Mouse (Mus musculus): ENCODE measurements around the gene Trim80.
"Not testable (repeated sequence)": the region's sequence is repeated elsewhere in the genome, so short reads cannot be mapped to it uniquely, and the experiment has no call there.

The Trim80 gene

GRCm38 (mm10) chr11:115462243-115462891 is 22.0 kb downstream of the Trim80 start, which contains the start of gene Slc16a5:
Gene Slc16a5 (plus strand): TSS chr11:115462474.
- no peak for DNase-seq (ENCODE audit: low spot score)

GRCm38 (mm10) chr11:115463397-115463796 is 23.1 kb downstream of the Trim80 start:
- no peak for DNase-seq (ENCODE audit: low spot score)

GRCm38 (mm10) chr11:115464851-115465250 is 24.5 kb downstream of the Trim80 start:
- DNase-seq (ENCODE audit: low spot score) = no peak

GRCm38 (mm10) chr11:115467217-115467618 is 26.9 kb downstream of the Trim80 start:
- peak; percentile 92 for DNase-seq (ENCODE audit: low spot score)

DNA sequence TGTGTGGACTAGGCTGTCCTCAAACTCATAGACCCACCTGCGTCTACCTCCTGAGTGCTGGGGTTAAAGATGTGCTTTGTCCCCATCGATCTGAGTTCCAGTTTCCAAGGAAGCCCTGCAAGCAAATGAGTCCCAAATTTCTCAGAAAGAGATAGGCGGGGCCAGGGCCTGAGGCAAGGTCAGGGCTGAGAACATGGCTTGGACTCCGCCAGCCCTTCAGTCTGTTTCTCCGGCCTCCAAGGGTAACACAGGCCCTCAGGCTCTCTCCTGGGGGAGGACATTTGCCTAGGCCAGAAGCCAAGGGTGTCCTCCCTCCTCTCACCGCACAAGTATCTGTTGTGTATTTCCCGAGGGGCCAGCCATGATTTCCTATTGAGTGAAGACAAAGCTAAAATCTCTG is 31.8 kb downstream of the Trim80 start:
- DNase-seq (ENCODE audit: low spot score) = no peak

GRCm38 (mm10) chr11:115473626-115474275 is 33.4 kb downstream of the Trim80 start:
- DNase-seq (ENCODE audit: low spot score) = peak; percentile 98

GRCm38 (mm10) chr11:115475025-115475757 is 34.8 kb downstream of the Trim80 start, which contains the start of gene Armc7:
Gene Armc7 (plus strand): TSS chr11:115475667.
- peak; percentile 97 for DNase-seq (ENCODE audit: low spot score)

GRCm38 (mm10) chr11:115475758-115476237 is 35.5 kb downstream of the Trim80 start:
- DNase-seq (ENCODE audit: low spot score) = no peak

- not testable (repeated sequence) for DNase-seq (ENCODE audit: low spot score)
These were observed 36.3 kb downstream of the Trim80 start for GRCm38 (mm10) chr11:115476630-115477029.

GRCm38 (mm10) chr11:115477388-115477787 is 37.0 kb downstream of the Trim80 start:
- DNase-seq (ENCODE audit: low spot score) = not testable (repeated sequence)

DNA sequence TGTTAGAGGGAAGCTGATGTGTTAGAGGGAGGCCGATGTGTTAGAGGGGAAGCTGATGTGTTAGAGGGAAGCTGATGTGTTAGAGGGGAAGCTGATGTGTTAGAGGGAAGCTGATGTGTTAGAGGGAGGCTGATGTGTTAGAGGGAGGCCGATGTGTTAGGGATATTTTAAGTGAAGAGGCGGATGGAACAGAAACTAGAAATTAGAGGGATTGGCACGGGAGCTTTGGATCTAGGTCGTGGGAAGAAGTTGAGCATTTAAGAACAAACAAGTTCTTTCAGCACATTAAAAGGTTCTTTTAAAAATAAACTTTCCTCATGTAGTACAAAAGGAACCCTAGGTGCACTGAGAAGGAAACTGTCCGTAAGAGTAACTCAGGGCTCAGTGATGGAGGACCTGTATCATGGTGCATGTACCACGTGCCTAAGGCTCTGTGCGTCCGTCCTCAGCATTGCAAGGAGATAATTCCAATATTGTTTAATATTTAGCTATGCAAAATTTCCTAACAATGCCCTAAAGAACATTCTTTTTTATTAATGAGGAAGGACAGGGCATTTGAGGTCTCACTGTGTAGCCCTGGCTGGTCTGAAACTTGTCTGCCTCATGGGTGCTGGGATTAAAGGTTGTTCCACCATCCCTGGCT is 38.1 kb downstream of the Trim80 start:
- no peak for DNase-seq (ENCODE audit: low spot score)

GRCm38 (mm10) chr11:115481553-115482259 is 41.4 kb downstream of the Trim80 start:
- no peak for DNase-seq (ENCODE audit: low spot score)

GRCm38 (mm10) chr11:115483278-115483677 is 42.9 kb downstream of the Trim80 start:
- DNase-seq (ENCODE audit: low spot score) = no peak

GRCm38 (mm10) chr11:115483726-115484125 is 43.4 kb downstream of the Trim80 start:
- DNase-seq (ENCODE audit: low spot score) = peak; percentile 89

DNA sequence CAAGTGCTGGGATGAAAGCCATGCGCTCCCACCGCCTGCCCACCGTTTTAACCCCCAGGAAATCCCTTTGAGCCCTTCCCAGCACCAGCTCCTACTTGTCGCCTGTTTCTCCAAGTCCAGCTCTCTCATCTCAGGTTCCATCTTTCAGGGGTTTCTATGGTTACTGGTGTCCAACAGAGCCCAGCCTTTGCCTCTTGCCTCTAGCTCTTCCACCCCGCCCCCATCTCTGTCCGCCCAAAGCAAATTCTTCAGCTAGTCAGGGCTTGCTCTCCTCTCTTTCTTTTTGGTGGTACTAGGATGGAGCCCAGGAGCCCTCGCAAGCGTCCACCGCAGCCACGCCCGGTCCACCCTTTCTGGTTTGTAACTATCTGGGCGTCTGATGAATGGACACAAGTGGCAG is 44.8 kb downstream of the Trim80 start:
- peak; percentile 72 for DNase-seq (ENCODE audit: low spot score)

DNA sequence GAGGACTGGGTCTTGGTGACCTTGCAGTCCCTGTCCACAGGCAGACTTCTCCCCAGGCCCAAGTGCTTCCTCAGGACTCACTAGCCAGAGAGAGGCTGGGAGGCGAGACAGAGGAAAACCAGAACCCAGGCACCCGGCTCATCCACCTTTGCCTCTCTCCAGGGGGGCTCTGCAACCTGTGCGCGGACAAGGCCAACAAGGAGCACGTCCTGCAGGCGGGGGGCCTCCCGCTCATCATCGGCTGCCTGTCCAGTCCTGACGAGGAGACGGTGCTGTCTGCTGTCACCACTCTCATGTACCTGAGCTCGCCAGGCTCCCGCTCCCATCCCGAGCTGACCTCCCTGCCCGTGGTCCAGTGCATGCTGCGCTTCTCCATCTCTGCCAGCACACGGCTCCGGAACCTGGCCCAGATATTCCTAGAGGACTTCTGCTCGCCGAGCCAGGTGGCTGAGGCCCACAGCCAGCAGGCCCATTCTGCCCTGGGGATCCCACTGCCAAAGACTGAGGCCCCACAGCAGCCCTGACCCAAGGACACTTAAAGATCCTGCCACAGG is 48.3 kb downstream of the Trim80 start:
- DNase-seq (ENCODE audit: low spot score) = no peak

DNA sequence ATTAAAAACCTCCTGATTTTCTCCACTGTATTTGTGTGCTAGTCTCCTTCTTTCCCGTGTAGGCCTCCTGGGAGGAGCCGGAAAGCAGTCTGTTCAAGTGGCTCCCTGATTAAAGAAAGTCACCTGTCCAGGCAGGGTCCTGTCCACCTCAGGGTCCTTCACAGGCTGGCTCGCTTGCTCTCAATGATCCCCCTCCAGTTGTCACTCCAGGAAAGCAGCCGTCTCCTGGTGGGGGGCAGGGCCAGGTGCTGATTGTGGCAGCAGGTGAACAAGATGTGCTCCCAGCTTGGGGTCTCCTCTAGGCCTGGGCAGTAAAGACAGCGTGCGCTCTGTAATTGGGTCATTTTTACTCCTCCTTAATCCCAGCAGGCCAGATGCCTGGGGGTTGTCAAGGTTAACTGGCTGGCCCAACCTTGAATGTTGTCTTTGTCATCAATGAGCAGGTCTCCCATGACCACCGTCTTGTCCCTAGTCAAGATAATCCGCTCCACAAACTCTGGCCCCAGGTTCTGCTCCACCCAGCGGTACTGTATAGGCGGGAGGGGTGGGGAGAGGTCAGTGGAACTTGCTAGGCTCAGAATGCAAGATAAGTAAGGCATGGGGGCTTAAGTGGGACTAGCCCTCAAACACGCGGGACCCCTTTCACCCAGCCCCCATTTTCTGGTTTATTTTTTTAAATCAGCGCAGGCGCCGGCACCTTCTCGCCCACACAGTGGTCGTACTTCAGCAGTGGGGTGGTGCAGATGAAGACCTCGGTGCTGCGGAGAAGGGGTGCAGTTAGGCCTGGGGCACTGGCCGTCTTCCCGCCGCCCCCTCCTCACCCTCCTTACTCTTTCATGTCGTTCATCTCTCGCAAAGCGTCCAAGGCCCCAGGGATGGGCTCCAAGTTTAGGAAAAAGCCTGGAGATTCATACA is 50.4 kb downstream of the Trim80 start:
- DNase-seq (ENCODE audit: low spot score) = no peak

DNA sequence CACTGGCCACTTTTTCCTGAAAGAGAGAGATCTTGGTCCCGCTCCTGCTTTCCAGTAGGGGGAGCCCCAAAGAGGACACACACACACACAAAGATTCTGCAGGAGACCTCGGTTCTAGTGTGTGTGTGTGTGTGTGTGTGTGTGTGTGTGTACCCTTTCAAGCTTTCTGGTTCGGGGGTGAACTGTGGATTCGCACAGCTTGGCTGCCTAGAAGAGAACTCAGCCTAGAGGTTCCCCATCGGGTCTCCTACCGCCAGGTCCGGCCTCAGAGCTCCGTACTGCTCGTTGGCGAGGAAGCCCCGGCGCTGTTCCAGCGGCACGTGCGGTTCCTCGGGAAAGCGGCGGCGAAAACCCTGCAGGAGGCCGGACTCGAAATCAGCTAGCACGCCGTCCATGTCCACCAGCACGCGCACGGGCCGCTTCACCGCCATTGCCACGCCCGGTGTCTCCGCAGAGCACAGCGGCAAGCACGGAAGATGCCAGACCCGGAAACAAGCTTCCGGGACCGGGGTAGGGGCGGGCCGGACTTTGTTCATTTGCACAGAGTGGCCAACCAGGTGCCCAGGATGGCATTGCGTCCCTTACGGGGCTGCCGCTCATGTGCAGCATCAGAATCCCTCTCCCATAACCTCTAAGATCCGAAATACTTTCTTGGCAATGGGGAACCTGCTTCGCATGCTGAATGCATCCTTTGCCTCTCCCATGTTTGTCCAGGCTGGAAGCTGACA is 51.2 kb downstream of the Trim80 start, which contains the start of gene Nt5c:
TSS of gene Nt5c (minus strand) at position 507 of the 728 bp plus-strand sequence.
- peak; percentile 83 for DNase-seq (ENCODE audit: low spot score)

DNA sequence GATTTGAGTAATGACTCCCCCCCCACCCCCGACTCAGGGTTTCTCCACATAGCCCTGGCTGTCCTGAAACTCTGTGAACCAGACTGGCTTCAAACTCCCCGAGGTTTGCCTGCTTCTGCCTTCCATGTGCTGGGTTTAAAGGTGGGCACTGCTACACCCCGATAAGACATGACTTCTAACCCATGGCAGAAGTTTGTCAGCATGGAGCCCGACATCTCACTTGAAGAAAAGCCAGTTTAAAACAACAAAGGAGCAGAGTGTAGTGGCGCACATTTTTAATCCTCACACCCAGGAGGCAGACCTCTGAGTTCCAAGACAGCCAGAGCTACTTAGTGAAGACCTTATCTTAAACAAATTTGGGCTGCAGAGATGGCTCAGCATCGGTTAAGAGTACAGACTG is 52.0 kb downstream of the Trim80 start:
- no peak for DNase-seq (ENCODE audit: low spot score)
